Mouse (Mus musculus): ENCODE results near the gene Foxb1.

The Foxb1 gene

GRCm38 (mm10) chr9:69756456-69756855 is 4.3 kb downstream of the Foxb1 start:
- no peak for DNase-seq (ENCODE audit: low spot score)

- no peak for DNase-seq (ENCODE audit: low spot score)
Measured at GRCm38 (mm10) chr9:69756041-69756440, 4.7 kb downstream of the Foxb1 start.

- no peak for DNase-seq (ENCODE audit: low spot score)
Measured at GRCm38 (mm10) chr9:69755157-69755556, 5.6 kb downstream of the Foxb1 start.

GRCm38 (mm10) chr9:69754712-69755111 is 6.0 kb downstream of the Foxb1 start:
- DNase-seq (ENCODE audit: low spot score) = no peak

- no peak for DNase-seq (ENCODE audit: low spot score)
Measured at GRCm38 (mm10) chr9:69754291-69754690, 6.4 kb downstream of the Foxb1 start.

- no peak for DNase-seq (ENCODE audit: low spot score)
Measured at GRCm38 (mm10) chr9:69747971-69748370, 12.8 kb downstream of the Foxb1 start.

- DNase-seq (ENCODE audit: low spot score) = no peak
Measured at GRCm38 (mm10) chr9:69728736-69729135, 32.0 kb downstream of the Foxb1 start.

- DNase-seq (ENCODE audit: low spot score) = no peak
Measured at GRCm38 (mm10) chr9:69718431-69718830, 42.3 kb downstream of the Foxb1 start.

GRCm38 (mm10) chr9:69716364-69716763 is 44.4 kb downstream of the Foxb1 start:
- DNase-seq (ENCODE audit: low spot score) = no peak

- no peak for DNase-seq (ENCODE audit: low spot score)
Measured at GRCm38 (mm10) chr9:69715445-69715844, 45.3 kb downstream of the Foxb1 start.

- no peak for DNase-seq (ENCODE audit: low spot score)
Measured at GRCm38 (mm10) chr9:69714346-69714745, 46.4 kb downstream of the Foxb1 start.

GRCm38 (mm10) chr9:69713577-69714327 is 47.0 kb downstream of the Foxb1 start:
- no peak for DNase-seq (ENCODE audit: low spot score)

- DNase-seq (ENCODE audit: low spot score) = peak; percentile 51
Measured at GRCm38 (mm10) chr9:69712714-69713525, 47.8 kb downstream of the Foxb1 start.

Data from lung, postnatal 25 days (tissue).